16 mouse cellular contexts compared by ENCODE assay signal in the genomic region with DNA sequence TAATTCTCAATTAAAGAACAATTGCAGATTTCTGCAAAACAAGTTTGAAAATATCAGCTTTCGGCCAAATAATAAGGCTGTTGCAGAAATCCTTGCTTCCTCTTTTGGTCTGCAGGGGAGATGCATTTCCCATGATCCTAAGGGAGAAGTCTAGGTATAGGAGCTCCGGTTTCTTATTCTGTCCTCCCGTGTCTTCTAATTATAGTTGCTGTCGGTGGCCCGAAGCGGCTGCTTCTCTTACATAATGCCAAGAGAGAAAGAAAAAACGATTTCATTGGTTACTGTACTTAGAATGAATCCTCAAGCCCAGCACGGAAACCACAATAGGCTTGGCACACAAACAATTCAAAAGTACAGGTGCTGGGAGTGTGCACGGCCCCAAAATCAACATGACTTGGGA.
A peak's percentile ranks its signal among the peaks of the same experiment; 100 is the strongest.
DNase-seq lines count a peak whose midpoint lies in the region.
"Had no signal": no experiment of that assay in that cellular context is flagged by ENCODE, and none has a peak within 500 bp of the region (broad histone marks: within the 10 kb centered on the region; RNA-seq: fewer than 3 reads in every experiment).

No protein-coding gene starts in this region.

- peak; percentile 12 for DNase-seq in layer of hippocampus, adult 9-11 months
- no peak for DNase-seq in layer of hippocampus, postnatal 10 days (ENCODE audit: low spot score in 2 of 2)
- DNase-seq in lung, postnatal 25 days (ENCODE audit: low spot score), result peak; percentile 4
- no peak for DNase-seq in lung, postnatal 10 days
- peak; percentile 2 to 15 for DNase-seq in right cerebral cortex, postnatal 36 days (ENCODE audit: low spot score in 2 of 2)
- DNase-seq in gastrocnemius, adult 8-10 months (ENCODE audit: low spot score in 2 of 2), result no peak
- DNase-seq in gastrocnemius, postnatal 4 days (ENCODE audit: low spot score in 2 of 2), result no peak
- DNase-seq: adrenal gland, postnatal 36 days; B cell, adult 2 months; cerebellum, adult 11 months; cerebellum, adult 9-11 months; gastrocnemius, postnatal 25 days; heart, adult 2 months; heart, postnatal 14 days; kidney, postnatal 25 days; thymus, postnatal 14 days had no signal

Comparison
In these comparisons a context has a peak if more than half of its experiments do, and no peak if none do; other contexts are left out.
1. DNase-seq: peak in layer of hippocampus, adult 9-11 months (single experiment), lung, postnatal 25 days (single experiment) and right cerebral cortex, postnatal 36 days (2 of 2); none in layer of hippocampus, postnatal 10 days (0 of 2), lung, postnatal 10 days (single experiment), gastrocnemius, adult 8-10 months (0 of 2) and gastrocnemius, postnatal 4 days (0 of 2).